Mouse (Mus musculus) heart, postnatal 0 days (tissue): ENCODE results near the gene Dtd1.

Experiments used
- CTCF ChIP-seq: IDR thresholded peaks from 2 replicates; pipeline ENCODE4 v1.5.1; 2016; ENCODE audit warnings: antibody characterized with exemption, control low read depth, low read depth
- EP300 ChIP-seq: IDR thresholded peaks from 2 replicates; pipeline ENCODE4 v1.6.1; 2016; ENCODE audit warnings: antibody characterized with exemption, low read depth

- no peak for TF ChIP-seq CTCF
- TF ChIP-seq EP300 = no peak
Observed at GRCm38 (mm10) chr2:144652841-144653240, 53.1 kb downstream of the Dtd1 start.
